8 mouse cellular contexts compared by ENCODE assay signal in genomic region chr8:111418601-111419000, GRCm38 (mm10). TPM values are rescaled to one million over a fixed set of nuclear protein-coding genes. Genes with fewer than 3 reads are reported as not detected.
DNase-seq lines count a peak whose midpoint lies in the region; ATAC-seq and TF ChIP-seq lines count a peak whose summit lies in the region.

No protein-coding gene starts in this region.

- no peak overlapping the region for H3K4me3 ChIP-seq in hindbrain, postnatal 0 days (ENCODE audit: low read length)
- H3K4me3 ChIP-seq in midbrain, postnatal 0 days (ENCODE audit: low read depth, low read length) = no peak overlapping the region

- 0 out of 2 replicates have a peak, but pooled peaks have one; percentile 24 for ATAC-seq in hindbrain, postnatal 0 days
- no peak for ATAC-seq in midbrain, postnatal 0 days (ENCODE audit: low FRiP score)

- H3K4me2 ChIP-seq in hindbrain, postnatal 0 days (ENCODE audit: low read depth, low read length) = no peak overlapping the region
- no peak overlapping the region for H3K4me2 ChIP-seq in midbrain, postnatal 0 days (ENCODE audit: low read depth, low read length, poor library complexity, severe bottlenecking)

- H3K27ac ChIP-seq in hindbrain, postnatal 0 days = no peak overlapping the region
- H3K27ac ChIP-seq in midbrain, postnatal 0 days (ENCODE audit: low read depth, low read length) = no peak overlapping the region

- DNase-seq in gastrocnemius, postnatal 10 days = peak; percentile 23
- DNase-seq in gastrocnemius, postnatal 25 days = no peak
- DNase-seq in ovary, postnatal 36 days (ENCODE audit: low spot score) = peak; percentile 19
- no peak for DNase-seq in ovary, postnatal 10 days (ENCODE audit: low spot score)
- peak; percentile 68 for DNase-seq in brain, adult 2 months (ENCODE audit: low read depth, low spot score)
- DNase-seq in hindbrain, postnatal 0 days (ENCODE audit: low spot score) = peak; percentile 57
- DNase-seq in midbrain, postnatal 0 days (ENCODE audit: low spot score) = peak; percentile 33
- DNase-seq in left cerebral cortex, postnatal 25 days (ENCODE audit: low spot score in 2 of 2) = no peak

- H3K36me3 ChIP-seq in hindbrain, postnatal 0 days (ENCODE audit: insufficient read depth, low read length) = no peaks in the 10 kb centered on the region
- no peaks in the 10 kb centered on the region for H3K36me3 ChIP-seq in midbrain, postnatal 0 days (ENCODE audit: insufficient read depth, low read length)

- no peaks in the 10 kb centered on the region for H3K27me3 ChIP-seq in hindbrain, postnatal 0 days (ENCODE audit: insufficient read depth, low read length)
- no peaks in the 10 kb centered on the region for H3K27me3 ChIP-seq in midbrain, postnatal 0 days (ENCODE audit: insufficient read depth, low read length)

- H3K9me3 ChIP-seq in hindbrain, postnatal 0 days (ENCODE audit: low read length) = no peaks in the 10 kb centered on the region
- H3K9me3 ChIP-seq in midbrain, postnatal 0 days (ENCODE audit: low read length) = no peaks in the 10 kb centered on the region

- no peak overlapping the region for H3K9ac ChIP-seq in hindbrain, postnatal 0 days (replicated peaks; ENCODE audit: low read length)
- no peak overlapping the region for H3K9ac ChIP-seq in midbrain, postnatal 0 days (replicated peaks; ENCODE audit: low read length, poor library complexity, severe bottlenecking)

- intact Hi-C loops in left cerebral cortex, postnatal 25 days (cut with DNase I) = no loop called here

- 36% methylated on average over 9 of the region's 9 CpGs for WGBS in hindbrain, postnatal 0 days
- WGBS in midbrain, postnatal 0 days = 31% methylated on average over 9 of the region's 9 CpGs

- no peaks in the 10 kb centered on the region for H3K4me1 ChIP-seq in hindbrain, postnatal 0 days (ENCODE audit: insufficient read depth, low read length)
- no peaks in the 10 kb centered on the region for H3K4me1 ChIP-seq in midbrain, postnatal 0 days (ENCODE audit: insufficient read depth, low read length)

- peak; percentile 78 for TF ChIP-seq CTCF in hindbrain, postnatal 0 days (IDR thresholded peaks at IDR 0.05; ENCODE audit: low read depth)
- peak; percentile 75 for TF ChIP-seq CTCF in midbrain, postnatal 0 days (IDR thresholded peaks at IDR 0.05)

RNA-seq across cellular contexts. Expression of gene Fa2h, which starts 25.0 kb away (rescaled TPM):
- 1 to 10 TPM; 4.6 to 6.1 TPM for total RNA-seq in gastrocnemius, postnatal 10 days (2021)
- 1 to 10 TPM; 1.4 to 1.8 TPM for total RNA-seq in gastrocnemius, postnatal 25 days (2021)
- total RNA-seq in hindbrain, postnatal 0 days (2014; rRNA removed) = 2.8 and 5.1 TPM in 2 replicates
- polyA plus RNA-seq in hindbrain, postnatal 0 days (2015; fragmentation: Nextera tagmentation; extraction: Ambion mirVana) = 3.1 and 3.4 TPM in 2 replicates
- total RNA-seq in midbrain, postnatal 0 days (2014; rRNA removed) = 0.42 and 1.8 TPM in 2 replicates
- 0.79 and 0.81 TPM in 2 replicates for polyA plus RNA-seq in midbrain, postnatal 0 days (2015; fragmentation: Nextera tagmentation; extraction: Ambion mirVana)
- total RNA-seq in left cerebral cortex, postnatal 25 days (2021) = 10 to 100 TPM; 22.3 to 28.8 TPM

Comparison
In these comparisons a context has a peak if more than half of its experiments do, and no peak if none do; other contexts are left out.
1. DNase-seq: peak in gastrocnemius, postnatal 10 days (single experiment), ovary, postnatal 36 days (single experiment), brain, adult 2 months (single experiment), hindbrain, postnatal 0 days (single experiment) and midbrain, postnatal 0 days (single experiment); none in gastrocnemius, postnatal 25 days (single experiment), ovary, postnatal 10 days (single experiment) and left cerebral cortex, postnatal 25 days (0 of 2).